Mouse (Mus musculus): ENCODE data around the gene Slitrk5.
"Not testable (repeated sequence)": the region's sequence is repeated elsewhere in the genome, so short reads cannot be mapped to it uniquely, and the experiment has no call there.

The Slitrk5 gene

GRCm38 (mm10) chr14:111674664-111675147 is at the start of gene Slitrk5:
Gene Slitrk5 (plus strand): TSS chr14:111675097.
- DNase-seq (ENCODE audit: extremely low spot score, low spot score): peak; percentile 90

GRCm38 (mm10) chr14:111672942-111673341 is 2.0 kb upstream of the Slitrk5 start:
- DNase-seq (ENCODE audit: extremely low spot score, low spot score): no peak

GRCm38 (mm10) chr14:111675211-111676165 is 591 bp downstream of the Slitrk5 start:
- DNase-seq (ENCODE audit: extremely low spot score, low spot score): peak; percentile 80

GRCm38 (mm10) chr14:111676166-111676581 is 1.3 kb downstream of the Slitrk5 start:
- peak; percentile 72 for DNase-seq (ENCODE audit: extremely low spot score, low spot score)

- peak; percentile 51 for DNase-seq (ENCODE audit: extremely low spot score, low spot score)
These were observed 2.0 kb downstream of the Slitrk5 start for GRCm38 (mm10) chr14:111676851-111677291.

GRCm38 (mm10) chr14:111677361-111678070 is 2.6 kb downstream of the Slitrk5 start:
- peak; percentile 23 for DNase-seq (ENCODE audit: extremely low spot score, low spot score)

GRCm38 (mm10) chr14:111680271-111680670 is 5.4 kb downstream of the Slitrk5 start:
- DNase-seq (ENCODE audit: extremely low spot score, low spot score): peak; percentile 18

GRCm38 (mm10) chr14:111681092-111681708 is 6.3 kb downstream of the Slitrk5 start:
- peak; percentile 57 for DNase-seq (ENCODE audit: extremely low spot score, low spot score)

- DNase-seq (ENCODE audit: extremely low spot score, low spot score): peak; percentile 27
These were observed 6.9 kb downstream of the Slitrk5 start for GRCm38 (mm10) chr14:111681773-111682172.

GRCm38 (mm10) chr14:111683543-111683942 is 8.6 kb downstream of the Slitrk5 start:
- DNase-seq (ENCODE audit: extremely low spot score, low spot score): no peak

GRCm38 (mm10) chr14:111690139-111690538 is 15.2 kb downstream of the Slitrk5 start:
- DNase-seq (ENCODE audit: extremely low spot score, low spot score): not testable (repeated sequence)

- no peak for DNase-seq (ENCODE audit: extremely low spot score, low spot score)
These were observed 54.9 kb downstream of the Slitrk5 start for GRCm38 (mm10) chr14:111729833-111730232.
